Mouse (Mus musculus) telencephalon, adult 2 months (tissue): ENCODE measurements around the gene Ptprs.

ENCODE experiments used
- DNase-seq: peaks from one replicate; pipeline ENCODE4 v3.0.0-alpha.2; 2011; ENCODE audit warnings: low read depth, low spot score

Gene Ptprs

GRCm38 (mm10) chr17:56493841-56494240 is 17.6 kb upstream of the Ptprs start:
- DNase-seq, result peak; percentile 91

- peak; percentile 79 for DNase-seq
Measured at GRCm38 (mm10) chr17:56490438-56491152, 14.3 kb upstream of the Ptprs start.

DNA sequence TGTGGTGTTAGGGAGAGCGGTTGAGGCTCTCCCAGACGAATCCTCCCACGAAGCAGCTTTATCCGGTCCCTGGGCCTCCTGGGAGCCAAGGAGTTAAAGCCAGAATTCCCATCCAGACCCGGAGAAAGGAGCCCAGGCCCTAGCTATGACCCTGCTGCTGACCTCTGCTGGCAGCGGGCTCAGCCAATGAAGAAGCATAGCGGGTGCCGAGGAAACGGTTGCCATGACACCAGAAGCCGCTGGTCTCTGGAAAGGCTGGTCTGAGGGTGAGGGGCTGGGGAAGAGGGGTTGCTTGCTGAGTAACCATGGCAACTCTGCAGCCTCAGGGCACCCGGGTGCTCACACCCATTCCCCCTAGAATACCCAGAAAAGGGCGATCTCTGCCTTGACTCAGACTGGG is 11.7 kb upstream of the Ptprs start:
- no peak for DNase-seq

GRCm38 (mm10) chr17:56487441-56487888 is 11.2 kb upstream of the Ptprs start:
- DNase-seq, result no peak

- DNase-seq, result no peak
Measured at GRCm38 (mm10) chr17:56485926-56486325, 9.6 kb upstream of the Ptprs start.

DNA sequence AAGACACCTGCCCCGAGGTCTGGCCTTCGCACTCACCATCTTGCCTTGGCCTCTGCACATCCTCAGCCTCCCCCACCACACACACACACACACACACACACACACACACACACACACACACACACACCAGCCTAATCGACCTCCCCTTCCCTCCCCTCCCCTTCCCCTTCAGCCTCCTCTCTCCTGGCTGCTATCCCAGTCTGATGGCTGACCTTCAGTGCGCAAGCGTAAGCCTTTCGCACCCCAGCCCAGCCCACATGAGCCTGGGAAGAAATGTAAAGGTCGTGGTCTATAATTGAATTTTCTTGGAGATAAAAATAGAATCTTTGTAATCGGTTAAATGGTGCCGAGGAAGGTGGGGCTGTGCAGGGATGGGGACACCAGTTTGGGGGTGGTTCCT is 8.8 kb upstream of the Ptprs start:
- DNase-seq, result no peak

- no peak for DNase-seq
Measured at GRCm38 (mm10) chr17:56482671-56483070, 6.4 kb upstream of the Ptprs start.

DNA sequence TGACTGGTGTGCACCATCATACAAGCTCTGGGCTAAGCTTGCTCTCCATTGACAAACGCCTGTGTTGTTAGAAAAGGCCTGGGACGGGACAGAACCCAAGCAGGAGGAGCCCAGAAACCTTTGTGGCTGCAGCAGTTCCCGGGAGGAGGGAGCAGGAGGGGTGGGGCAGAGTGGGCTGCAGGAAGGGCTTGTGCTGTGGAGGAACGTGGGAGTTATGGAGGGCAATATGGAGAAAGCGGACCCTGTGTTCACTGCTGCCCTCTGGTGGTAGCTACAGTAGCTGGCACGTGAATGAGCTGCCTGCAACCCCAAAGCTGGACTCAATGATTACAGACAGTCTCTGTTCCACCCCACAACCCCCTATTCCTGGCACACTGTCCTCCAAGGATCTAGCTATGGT is 3.1 kb upstream of the Ptprs start:
- no peak for DNase-seq

- no peak for DNase-seq
Measured at GRCm38 (mm10) chr17:56478191-56478611, 1.9 kb upstream of the Ptprs start.

GRCm38 (mm10) chr17:56477191-56477818 is 1.0 kb upstream of the Ptprs start:
- no peak for DNase-seq

DNA sequence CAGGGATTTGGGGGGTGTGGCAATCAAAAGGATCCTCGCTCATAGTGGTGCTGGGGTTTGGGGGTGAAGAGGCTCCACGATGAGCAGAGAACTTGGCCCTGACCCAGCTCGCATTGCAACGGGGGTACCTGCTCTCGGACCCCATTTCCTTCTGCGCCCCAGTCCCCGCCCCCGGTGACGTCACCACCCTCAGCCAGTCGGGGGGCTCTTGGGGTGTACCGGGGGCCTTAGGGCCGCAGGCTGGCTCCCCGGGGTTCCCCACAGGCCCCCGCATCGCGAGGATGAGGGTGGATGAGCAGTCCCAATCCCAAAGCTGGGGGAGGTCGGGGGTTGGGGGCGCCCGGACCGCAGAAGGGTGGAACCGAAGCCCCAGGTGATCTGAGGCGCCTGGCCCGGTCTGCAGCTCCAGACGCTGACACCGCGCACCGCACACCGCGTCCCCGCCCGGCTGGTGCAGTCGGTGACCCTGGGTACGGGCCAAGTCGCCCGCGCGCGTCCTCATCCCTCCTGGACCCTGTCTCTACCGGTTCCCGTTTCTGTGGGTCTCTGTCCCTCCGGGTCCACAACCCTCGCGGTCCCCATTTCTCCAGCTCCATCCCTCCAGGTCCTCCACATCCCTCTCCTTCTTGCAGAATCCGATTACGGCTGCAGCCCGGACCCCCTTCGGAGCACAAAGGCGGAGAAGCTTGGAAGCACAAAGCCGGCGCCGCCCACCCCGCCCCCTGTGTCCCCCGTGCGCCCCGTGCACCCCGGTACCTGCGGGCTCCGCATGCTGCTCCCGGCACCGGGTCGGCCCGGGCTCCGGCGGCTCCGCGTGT is 490 bp downstream of the Ptprs start:
- no peak for DNase-seq

DNA sequence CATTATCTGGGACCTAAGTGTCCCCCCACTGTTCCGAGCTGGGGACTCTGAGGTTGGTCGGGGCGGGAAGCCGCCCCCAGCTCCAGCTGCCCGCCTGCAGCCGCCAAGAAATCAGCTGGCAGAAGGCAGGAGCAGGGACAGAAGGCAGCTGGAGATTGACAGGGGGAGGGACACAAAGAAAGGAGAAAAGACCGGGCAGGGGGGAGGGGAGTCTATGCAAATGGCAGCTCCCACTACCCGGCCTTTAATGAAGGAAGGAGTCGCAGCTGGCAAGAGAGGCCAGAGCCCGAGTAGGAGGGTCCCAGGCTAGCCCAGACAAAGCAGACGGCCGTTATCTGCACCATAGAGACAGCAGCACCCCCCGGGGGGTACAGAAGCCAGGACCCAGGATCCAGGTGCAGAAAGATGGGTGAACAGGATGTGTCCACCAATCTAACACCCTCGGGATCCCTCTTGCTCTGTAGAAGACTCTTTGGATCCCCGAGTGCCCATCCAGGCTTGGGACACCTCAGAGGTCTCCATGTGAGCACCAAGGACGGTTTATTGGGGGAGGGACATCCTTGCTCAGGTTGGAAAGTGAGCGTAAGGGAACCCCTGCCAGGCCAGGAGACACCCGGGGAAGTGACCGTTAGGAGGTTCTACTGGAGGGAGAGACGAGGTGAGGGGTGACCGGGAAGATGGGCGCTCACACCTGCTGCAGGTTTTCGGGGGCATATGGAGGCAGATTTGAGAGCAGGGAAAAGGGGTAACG is 1.3 kb downstream of the Ptprs start:
- no peak for DNase-seq

DNA sequence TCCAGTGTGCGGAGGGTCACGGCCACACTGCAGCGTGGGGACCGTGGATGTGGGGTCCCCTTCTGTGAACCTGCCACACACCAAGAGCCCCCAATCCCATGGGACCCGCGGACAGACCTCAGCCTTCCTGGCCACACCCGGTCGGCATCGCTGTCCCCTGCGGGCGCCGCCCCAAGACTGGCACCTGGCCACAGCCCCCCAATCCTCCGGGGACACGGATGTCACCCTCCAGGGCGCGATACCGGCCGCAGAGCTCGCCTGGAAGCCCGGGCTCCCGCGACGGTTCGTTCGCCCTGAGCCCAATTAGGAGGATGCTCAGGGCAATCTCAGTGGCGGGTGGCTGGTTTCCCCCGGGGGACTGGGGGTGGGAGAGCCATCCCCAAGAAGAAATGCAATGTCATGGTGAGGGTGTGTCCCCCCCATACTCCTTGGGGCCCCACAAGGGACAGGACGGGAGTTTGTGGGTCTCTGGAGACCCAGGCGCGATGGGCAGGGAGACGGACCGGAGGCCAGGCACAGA is 1.9 kb downstream of the Ptprs start:
- DNase-seq, result no peak

GRCm38 (mm10) chr17:56473611-56473905 is 2.7 kb downstream of the Ptprs start:
- DNase-seq, result no peak

DNA sequence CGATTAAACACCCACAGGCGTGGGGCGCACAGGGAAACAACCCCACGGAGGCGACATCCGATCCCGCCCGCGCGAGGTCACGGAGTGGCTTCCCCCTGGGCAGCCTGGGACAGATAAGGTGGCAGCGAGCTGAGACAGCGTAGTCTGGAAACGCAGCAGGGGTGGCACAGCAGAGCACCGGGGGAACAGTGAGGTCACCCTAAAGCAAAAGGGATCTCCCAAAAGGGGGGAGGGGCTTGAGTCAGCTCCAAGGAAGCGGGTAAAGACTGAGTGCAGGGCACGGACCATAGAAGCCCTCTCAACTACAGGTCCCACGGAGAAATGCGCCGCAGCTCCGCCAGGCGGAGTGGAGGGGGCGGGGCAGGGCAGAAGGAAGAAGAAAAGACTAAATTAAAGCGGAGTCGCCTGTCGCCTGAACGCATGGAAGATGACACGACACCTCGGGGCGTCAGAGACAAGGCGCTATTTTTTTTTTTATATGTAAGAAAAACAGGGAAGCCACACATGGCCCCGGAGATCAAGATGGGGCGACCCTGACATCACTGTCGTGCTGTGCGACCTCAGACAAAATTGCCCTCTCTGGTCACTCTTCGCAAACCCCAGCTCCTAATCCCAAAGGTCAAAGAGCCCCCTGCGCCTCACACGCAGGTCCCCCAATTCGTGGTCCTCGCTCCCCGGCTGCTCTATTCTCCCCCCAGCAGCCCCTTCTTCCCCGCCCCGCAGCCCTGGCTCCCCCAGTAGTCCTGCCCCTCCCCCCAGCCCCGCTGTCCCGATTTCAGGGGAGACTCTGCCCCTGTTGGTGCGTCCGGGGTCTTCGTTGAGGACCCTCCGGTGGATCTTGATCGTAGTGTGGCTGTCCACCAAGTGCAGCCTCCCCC is 3.3 kb downstream of the Ptprs start:
- DNase-seq, result no peak

DNA sequence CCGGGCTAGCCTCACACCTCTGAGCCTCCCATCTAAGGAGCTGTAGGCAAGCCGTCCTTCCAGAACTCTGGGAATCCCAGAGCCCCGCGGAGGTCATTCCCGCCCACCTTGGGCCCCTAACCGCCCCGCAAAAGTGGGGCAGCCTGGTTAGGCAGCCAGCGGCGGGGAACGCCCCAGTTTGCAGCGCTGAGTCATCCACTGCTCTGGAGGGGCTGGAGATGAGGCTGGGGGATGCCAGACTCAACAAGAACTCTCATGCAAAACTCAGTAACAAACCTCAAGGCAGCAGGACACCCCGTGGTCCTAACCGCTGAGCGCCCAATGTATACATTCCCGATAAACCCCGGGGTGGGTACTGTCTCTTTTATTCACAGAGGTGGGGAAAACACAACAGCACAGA is 4.2 kb downstream of the Ptprs start:
- no peak for DNase-seq

DNA sequence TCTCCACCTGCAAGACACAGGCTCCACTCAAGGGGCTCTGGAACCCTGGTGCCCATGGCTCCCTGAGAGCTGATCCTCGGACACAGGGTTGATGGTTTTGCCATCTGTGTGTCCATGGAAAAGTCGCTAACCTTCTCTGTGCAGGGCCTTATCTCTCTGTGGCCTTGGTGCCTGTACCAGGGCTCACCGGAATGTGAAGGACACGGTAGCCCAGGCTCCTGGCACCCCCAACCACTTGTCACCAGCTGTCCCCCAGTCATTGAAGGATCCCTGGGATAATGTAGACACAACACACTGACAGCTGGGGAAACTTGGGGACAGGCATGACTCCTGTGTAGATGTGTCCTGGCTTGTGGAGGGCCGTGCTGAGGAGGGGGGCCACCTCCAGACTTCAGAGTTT is 5.1 kb downstream of the Ptprs start:
- DNase-seq, result no peak

- no peak for DNase-seq
Measured at GRCm38 (mm10) chr17:56470571-56470970, 5.7 kb downstream of the Ptprs start.

DNA sequence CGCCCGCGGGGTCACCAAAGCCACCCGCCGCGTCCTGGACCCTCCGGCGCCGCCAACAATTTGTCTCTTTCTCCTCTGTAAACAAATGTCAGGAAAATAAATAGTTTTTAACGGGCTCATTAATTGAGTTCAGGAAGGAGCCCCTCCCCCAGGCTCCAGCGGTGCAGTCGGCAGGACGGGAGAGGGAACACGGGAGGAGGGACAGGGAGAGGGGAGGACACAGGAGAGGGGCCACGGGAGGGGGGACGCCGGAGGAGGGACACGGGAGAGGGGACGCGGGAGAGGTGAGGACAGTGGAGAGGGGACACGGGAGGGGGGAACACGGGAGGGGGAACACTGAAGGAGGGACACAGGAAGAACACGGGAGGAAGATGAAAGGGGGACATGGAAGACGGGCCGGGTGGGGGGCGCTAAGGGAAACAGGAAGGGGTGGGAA is 6.3 kb downstream of the Ptprs start:
- DNase-seq, result no peak

DNA sequence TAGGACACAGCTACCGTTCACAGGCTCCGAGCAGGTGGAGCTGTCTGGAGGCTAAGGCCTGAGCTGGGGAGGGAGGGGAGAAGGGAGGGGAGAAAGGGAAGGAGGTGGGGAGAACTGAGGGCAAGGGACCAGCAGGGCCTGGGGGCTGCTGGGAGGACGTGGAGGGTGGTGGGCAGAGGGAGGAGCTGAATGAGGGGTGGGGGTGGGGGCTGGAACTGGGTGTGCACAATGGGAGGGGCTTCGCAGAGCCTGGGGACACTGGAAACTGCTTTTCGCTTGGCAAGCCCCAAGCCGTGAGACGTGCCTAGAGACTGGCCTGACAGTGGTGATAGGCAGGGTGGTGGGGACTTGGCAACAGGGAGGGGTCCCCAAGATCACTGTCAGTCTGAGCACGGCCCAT is 7.0 kb downstream of the Ptprs start:
- no peak for DNase-seq

DNA sequence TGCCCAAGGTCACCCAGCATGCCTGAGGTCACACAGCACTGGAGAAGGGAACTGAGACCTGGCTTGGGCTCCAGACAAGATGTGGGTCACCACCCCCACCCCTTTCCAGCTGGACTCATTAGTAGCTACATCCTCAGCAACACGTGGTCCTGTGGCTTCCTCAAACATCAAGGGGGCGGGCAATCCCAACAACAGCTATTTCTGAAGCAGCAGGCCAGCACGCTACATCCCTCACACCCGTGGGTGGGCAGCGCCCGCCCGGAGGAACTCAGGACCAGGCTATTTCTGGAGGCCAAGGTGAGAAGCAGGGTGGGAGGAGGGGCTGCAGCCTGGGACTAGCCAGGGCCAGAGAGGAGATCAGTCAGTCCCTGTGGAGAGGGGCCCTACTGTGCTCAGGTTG is 7.4 kb downstream of the Ptprs start:
- no peak for DNase-seq
